Mouse (Mus musculus): ENCODE measurements around the gene Actg2.
"Not testable (repeated sequence)": the region's sequence is repeated elsewhere in the genome, so short reads cannot be mapped to it uniquely, and the experiment has no call there.

Actg2 gene

DNA sequence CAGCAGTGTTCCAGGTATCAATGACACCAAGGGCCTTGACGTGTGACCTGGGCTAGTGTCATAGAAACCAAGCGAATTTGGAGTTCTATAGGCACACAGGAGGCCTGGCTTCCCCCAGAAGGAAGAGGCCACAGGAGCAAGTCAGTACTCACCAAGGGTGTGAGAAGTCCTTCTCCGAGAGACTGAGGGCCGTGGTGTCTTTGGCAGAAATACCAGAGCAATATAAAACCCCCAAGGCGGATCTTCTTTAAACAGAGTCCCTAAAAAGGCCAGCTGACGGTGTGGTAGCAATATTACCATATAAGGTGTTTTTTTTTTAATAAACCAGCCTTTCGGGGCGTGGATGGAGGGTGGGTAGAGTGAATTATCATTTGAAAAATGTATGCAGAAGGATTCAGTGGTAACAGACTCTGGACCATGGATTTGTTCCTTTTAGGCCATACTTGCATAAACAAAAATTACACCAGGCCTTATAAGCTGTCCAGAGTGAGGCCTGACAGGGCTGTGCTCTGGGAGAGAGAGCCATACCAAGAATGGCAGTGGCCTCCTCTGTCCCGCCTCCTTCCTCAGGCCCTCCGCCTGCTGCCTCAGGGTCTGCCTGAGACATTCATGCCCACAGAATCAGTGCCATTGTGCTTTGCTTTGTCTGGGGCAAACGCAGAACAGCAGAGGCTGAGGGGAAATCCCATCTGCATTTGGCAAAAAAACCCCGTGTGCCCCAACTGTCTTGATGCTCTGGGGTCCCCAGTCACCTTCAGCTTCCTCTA is at the start of gene Actg2:
Gene Actg2, minus strand, starts transcription at position 238 of the 767 bp plus-strand sequence.
- DNase-seq (ENCODE audit: low spot score in 2 of 2), result no peak

DNA sequence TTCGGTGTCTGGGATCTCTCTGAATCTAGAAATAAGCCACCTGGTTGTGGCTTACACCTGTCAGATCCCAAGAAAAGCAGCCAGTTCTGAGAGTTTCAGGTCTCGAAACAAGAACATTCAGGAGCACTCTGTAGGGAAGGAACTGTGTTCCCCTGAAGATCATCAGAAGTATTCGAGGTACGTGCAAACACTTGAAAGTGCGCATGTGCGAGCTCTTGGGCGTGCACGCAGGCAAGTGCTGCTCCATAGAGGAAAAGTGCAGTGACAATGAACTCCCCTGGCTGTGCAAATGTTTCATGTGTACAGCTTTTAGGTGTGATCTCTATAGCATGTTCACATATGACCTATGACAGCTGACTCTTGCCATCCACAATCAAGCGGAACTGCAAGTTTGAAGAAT is 49.3 kb upstream of the Actg2 start:
- not testable (repeated sequence) for DNase-seq (ENCODE audit: low spot score in 2 of 2)

DNA sequence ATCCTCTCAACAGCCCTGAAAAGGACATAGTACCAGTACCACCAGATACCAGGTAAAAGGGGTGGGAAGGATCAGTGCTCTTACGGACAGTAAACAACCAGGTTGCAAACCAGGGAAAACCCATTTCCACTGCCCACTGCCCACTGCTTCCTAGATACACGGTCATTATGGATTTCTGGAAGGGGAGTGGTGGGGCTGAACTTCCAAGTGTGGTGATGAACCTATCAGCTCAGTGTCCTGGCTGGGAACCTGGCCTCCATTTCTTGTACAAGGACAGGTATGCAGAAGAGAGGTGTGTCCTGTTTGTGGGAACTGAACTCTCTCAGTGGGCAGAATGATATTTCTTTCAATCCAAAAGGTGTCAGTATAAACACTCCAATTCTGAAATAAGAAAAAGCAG is 47.5 kb upstream of the Actg2 start:
- no peak for DNase-seq (ENCODE audit: low spot score in 2 of 2)

DNA sequence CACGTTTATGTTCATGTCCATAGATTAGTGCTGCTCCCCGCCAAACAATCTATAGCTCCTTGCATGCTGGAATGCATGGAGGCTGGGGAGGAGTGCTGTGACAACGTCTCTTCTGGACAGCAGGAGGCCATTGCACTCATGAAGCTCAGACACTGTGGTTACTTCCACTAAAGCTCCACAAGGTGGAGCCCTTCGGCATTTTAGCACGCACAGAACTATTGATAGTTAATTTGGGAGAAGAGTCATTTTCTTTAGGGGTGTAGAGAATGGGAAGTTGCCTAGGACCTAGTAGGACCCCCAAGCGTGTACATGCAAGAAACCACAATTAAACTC is 46.8 kb upstream of the Actg2 start:
- DNase-seq (ENCODE audit: low spot score in 2 of 2), result no peak

DNA sequence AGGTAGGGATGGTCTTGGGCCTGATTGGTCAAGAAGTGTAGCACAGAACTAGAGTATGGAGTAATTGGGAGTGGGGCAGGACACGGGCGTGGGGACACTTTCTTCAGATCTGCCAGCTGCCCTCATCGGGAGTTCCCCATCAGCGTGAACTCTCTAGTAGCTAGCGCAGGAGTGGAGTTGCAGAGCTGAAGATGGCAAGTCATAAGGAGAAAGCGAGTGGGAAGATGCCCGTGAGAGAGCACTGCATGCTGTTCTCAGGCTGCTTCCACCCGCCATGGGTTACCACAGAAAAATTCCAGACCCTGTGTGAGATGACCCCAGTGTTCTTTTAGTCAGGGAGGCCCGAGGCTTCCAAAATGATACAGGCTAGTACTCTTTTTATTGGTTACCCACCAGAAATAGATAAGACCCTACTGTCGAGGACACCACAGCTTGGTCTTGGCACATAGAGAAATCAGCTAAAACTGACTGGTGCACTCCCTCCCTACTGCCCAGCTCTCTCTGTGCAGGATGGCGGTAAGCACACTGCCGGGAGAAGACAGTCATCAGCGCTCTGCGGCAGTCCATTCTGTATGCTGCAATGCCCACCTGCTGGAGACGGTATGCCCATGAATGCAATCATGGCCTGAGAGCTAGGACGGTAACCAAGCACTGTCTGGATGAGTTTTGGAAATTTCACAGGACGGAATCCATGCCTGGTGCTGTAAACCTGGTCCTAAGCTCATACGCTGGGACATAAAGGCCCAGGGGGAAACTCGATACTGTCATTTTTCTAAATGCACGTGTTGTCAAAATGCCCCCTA is 46.3 kb upstream of the Actg2 start:
- DNase-seq (ENCODE audit: low spot score in 2 of 2), result no peak

DNA sequence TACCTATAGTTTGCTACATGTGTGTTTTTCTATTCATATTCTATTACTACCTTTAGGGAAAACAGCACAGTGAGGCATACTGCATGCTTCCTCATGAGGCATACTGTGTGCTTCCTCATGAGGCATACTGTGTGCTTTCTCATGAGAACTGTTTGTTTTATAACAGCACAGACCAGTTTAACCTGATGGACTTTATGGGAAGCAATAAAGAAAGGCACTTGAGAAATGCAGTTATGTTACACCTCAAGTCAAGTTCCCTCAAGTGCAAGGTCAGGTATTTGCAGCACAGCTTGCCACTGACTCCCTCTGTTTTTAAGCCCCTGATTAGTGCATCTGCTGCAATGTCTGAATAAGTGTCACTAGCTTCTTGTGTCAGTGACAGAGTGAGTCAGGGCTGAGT is 41.5 kb upstream of the Actg2 start:
- no peak for DNase-seq (ENCODE audit: low spot score in 2 of 2)

DNA sequence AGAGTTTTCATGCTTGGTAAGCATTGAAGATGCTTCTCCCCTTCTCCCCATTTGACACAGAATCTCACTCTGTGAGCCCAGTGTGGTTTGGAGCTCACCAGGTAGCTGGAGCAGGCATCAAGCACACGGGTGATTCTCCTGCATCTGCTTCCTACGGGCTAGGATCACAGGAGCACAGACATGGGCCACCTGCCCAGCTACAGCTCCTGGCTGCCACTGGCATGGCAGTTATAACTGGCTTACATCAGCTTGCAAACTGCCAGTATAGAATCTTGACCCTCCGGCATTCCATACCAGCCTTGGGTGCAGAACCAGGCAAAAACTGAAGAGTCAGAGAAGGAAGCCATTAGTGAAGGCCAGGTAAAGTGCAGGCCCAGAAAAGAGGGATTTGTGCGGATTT is 39.5 kb upstream of the Actg2 start:
- DNase-seq (ENCODE audit: low spot score in 2 of 2), result no peak

DNA sequence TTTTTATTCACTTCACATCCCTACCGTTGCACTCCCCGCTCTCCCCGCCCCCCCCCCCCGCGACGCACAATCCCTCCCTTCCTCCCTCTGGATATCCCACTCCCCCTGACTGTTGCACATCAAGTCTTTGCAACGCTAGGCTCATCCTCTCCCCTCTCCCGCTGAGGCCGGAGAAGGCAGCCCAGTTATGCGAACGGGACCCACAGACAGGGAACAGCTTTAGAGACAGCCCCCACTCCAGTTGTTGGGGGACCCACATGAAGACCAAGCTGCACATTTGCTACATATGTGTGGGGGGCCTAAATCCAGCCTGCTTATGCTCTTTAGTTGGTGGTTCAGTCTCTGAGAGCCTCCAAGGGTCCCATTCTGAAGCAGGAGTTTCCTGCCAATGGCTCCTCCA is 36.6 kb upstream of the Actg2 start, which contains the start of gene Stambp:
Gene Stambp, minus strand, starts transcription at position 59 of the 400 bp plus-strand sequence.
- DNase-seq (ENCODE audit: low spot score in 2 of 2), result no peak

DNA sequence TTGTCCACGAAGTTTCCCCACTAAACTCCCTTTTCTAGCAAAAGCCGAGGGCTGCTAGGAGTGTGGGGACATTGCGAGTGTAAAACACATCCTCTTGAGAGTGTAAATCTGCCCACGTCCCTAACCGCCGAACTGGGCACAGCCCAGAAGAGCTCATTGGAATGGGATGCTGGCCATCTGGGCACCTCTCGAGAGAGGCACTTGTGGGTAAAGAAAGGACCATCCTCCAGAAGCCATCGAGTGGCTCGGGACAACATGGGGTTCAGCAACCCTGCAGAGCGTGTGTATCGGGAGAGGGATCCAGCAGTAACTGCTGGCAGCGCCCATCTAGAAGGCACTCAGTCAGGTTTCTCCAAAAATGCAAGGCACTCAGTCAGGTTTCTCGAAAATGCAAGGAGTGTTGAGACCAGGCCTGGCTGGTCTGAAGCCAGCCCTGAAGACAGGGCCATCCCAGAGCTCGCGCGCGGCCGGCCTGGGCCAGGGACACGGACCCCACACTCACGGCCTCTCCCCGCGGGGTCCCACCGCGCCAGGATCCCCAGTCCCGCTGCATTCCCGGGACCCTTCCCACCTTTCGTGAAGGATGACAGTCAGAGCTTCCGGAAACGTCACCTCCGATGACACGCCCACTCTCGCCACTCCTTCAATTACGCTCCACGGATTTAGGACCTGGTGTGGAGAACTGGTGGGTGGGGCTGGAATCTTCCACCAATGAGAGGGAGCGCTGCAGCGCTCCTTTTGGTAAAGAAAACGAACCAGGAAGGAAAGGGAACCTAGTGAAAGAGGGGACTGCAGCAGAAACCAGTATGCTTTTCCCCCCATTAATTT is 36.0 kb upstream of the Actg2 start:
- peak; percentile 87 to 94 for DNase-seq (ENCODE audit: low spot score in 2 of 2)

DNA sequence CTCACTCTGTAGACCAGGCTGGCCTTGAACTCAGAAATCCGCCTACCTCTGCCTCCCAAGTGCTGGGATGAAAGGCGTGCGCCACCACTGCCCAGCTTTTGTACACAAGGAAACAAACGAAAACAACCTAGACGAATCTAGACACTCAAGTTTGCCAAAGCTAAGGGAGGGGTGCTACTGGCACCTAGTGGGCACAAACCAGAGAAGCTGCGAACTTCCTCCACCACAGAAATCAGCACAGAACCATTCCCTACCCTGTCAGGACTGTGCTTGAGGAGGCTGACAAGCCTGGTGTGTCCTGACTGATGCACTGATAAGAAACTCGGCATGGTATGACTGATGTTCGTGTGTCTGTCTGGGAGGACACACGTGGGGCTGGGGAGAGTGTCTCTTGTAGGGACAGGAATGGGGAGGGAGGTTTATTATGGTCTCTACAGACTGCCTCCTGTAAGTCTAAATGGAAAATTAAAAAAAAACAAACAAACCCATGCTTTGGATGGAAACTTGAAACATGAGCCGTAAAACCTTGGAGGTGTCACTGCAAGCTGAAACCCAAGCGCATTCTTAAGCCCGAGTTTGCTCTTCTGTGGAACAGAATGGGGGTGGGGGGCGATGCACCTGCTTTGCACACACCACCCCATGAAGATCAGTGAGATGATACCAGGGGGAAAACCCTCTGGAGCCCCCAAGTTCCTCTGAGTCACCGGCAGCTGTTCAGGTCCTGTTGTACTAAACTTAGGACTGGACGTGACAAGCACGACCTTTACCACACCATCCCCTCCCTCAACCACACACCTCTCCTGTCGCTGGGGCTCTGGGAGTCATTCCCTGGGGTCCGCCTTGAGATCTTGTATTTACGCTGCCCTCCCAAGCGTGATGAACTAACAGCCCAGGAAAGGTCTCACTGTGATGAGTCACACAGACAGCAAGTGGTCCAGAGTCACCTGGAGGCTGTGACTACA is 33.1 kb upstream of the Actg2 start:
- DNase-seq (ENCODE audit: low spot score in 2 of 2), result no peak

DNA sequence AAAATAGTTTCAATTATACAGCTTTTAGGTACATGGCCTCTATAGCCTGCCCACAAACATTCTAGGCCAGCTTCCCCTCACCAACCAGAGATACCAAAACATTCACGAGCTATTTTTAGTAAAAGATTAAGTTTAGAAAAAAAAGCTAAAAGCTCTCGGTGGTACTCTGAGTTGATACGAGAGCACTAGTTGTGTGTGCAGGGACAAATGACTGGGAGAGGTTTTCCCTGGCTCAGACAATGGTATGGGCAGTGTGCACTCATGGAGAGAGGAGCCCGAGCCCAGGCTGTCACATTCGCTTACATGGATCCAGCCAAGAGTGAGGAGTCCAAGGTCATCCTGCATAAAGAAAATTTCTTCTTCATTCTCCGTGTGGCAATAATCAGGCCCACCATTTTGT is 19.9 kb upstream of the Actg2 start:
- DNase-seq (ENCODE audit: low spot score in 2 of 2), result no peak

DNA sequence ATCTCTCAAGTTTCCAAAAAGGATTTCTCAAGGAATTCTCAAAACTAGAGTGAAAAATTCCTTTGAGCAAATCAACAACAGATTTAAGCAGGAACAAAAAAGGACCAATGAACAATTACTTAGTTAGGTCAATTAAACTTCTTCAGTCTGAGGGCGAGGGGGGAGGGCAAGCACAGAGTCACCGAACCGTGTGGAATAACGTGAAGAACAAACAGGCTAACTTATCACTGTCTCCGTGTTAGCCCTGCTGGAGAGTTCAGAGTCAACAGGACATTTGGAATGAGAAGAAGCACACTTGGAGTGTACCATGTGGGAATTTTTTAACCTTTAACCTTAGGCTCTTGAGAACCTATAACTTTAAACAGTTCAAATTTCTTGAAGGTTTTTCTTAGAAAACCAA is 12.3 kb upstream of the Actg2 start:
- DNase-seq (ENCODE audit: low spot score in 2 of 2), result no peak

DNA sequence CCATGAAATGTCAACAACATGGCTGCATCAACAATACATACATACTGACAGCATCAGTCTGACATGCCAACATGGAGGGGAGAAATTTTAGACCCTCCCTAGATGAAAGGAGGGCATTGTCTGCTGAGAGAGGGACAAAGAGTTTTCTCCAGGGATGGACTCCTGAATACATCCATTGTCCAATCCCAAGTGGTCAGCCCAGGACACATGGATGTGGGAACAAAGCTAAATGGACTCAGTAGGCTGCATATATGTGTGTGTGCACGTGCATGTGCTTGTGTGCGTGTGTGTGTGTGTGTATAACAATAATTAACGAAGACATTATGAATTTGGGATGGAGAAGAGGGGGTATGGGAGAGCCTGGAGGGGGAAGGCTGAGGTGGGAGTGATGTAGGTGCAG is 9.7 kb upstream of the Actg2 start:
- no peak for DNase-seq (ENCODE audit: low spot score in 2 of 2)

DNA sequence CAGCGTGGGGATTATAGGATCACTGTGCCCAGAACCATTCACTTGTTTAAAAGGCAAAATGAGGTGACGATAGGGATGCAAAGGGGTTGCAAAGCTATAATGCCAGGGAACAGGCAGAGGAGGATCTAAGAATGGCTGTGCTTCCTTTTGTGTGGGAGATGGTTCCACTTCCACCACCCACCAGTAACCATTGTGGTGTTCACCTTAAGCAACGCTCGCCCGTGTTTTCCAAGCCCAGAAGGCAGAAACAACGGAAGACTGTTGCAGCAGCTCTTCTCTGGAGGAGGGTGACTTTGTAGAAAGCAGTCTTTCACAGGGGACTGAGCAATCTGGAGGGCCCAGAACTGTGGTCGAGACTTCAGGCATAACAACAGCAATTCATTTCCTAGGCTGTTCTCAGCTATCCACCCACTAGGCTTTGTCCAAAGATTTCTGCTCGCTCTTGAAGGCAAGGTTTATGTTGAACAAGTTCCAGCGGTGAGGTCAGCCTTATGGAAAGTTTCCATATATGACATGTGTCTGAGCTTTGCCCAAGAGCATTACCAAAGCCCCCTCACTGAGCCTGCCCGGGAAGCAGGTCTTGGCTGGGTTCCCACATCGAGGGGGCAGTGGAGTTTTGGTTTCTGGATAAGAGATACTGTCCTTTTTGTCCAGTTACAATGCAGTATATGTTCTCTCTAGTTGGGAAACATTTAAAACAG is 5.8 kb upstream of the Actg2 start:
- peak; percentile 38 to 67 for DNase-seq (ENCODE audit: low spot score in 2 of 2)

DNA sequence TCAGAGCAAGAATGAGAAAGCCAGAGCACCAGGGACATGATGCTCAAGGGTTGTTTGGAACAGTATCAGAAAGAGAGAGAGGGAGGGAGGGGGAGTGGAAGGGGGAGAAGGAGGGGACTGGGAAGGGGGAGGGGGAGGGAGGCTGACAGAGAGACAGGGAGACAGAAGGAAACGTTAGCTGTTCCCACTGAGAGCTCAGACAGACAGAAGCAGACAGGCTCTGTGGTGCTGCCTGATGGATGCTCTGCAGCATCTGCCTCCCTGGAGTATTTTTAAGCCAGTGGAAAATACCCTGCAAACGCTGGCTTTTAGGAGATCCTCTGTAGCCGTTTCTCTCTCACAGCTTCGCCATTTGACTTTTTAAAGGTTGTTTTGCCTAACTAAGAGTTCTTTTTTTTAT is 4.0 kb upstream of the Actg2 start:
- DNase-seq (ENCODE audit: low spot score in 2 of 2), result peak in 1 of 2 experiments; percentile 50

DNA sequence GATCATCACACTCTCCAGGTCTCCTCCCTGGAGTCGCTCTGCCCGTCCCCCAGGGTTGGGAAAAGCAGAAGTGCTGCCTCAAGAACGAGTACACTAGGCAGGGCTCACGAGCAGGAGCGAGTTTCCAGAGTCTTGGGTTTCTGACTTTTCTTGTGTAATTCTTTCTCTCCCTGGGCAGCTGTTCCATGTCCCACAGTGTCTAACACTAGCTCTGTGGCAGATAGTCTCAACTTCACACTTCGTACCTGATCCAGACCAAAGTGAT is 662 bp upstream of the Actg2 start:
- no peak for DNase-seq (ENCODE audit: low spot score in 2 of 2)

DNA sequence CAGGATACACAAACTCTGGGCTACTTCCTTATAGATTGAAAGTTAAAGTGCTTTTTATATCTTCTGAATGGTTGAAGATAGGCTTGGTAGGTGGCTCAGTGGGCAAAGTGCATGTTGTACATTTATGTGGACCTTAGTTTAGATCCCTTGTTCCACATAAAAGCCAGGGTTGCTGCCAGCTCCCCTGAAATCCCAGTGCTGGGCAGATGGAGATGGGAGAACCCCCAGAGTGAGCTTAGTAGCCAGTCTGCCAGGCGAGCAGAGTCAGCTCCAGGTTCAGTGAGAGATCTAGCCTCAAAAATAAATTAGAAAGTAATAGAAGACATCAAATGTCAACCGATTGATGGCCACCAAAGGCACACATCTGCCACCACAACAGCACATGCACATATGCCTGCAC is 3.5 kb downstream of the Actg2 start:
- DNase-seq (ENCODE audit: low spot score in 2 of 2), result no peak

DNA sequence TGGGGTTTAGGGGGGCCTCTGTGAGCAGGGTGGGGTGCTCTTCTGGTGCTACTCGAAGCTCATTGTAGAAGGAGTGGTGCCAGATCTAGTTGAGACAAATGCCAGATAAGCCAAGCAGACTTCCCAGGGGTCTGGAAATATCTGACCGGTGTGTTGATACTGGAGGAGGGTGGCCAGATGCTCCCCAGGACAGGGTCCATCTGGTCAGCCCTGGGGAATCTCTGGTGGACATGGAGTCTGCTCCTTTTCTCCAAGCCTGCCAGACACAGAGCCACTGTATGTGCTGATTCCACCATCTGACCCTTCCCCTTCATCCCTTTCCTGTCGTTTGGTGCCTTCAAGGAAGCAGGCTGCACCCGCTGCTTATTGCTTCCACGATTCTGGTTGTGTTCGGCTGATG is 12.9 kb downstream of the Actg2 start:
- DNase-seq (ENCODE audit: low spot score in 2 of 2), result no peak

DNA sequence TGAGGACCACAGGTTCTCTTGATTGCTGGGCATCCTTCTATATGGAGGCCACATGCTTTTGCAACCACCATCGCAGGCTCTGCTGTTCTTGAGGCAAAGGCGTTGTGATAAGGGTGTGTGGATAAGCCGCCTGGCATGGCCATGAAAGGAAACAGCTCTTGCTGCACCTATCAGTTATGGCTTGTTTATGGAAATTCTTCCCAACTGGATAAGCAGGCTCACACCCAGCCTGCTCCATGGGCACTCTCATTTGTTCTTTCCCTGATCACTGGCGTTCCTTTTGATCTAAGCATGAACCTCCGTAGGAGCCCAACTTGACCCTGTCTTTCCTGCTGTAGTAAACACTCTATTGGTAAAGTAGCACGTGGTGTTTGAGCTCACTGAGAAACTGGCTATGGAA is 14.3 kb downstream of the Actg2 start:
- no peak for DNase-seq (ENCODE audit: low spot score in 2 of 2)

DNA sequence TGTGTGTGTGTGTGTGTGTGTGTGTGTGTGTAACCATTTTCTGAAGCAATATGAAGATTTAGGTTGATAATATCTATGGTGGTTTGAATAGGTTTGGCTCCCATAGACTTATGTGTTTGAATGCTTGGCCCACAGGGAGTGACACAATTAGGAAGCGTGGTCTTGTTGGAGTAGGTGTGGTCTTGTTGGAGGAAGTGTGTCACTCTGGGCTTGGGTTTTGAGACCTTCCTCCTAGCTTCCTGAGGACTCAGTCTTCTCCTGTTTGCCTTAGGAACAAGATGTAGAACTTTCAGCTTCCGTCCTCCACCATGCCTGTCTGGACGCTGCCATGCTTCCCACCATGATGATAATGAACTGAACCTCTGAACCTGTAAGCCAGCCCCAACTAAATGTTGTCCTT is 17.4 kb downstream of the Actg2 start:
- DNase-seq (ENCODE audit: low spot score in 2 of 2), result no peak

DNA sequence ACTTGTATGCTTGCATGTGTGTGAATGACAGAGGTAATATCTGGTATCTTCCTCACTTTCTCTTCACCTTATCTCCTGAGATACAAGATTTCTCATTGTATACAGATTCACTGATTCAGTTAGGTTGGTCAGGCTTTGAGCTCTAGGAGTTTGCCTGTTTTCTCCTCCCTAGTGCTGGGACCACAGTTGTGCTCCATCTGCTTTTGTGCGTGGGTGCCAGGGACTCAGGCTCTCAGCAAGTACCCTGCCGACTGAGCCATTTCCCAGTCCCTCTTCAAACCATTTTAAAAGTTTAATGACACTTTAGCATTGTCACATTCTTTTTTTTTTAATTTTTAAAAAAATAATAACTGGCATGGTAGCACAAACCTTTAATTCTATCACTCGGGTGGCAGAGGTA is 20.9 kb downstream of the Actg2 start:
- no peak for DNase-seq (ENCODE audit: low spot score in 2 of 2)

Data from right cerebral cortex, postnatal 36 days (tissue).